Mouse (Mus musculus) spleen, postnatal 10 days (tissue): ENCODE measurements around the gene Gm36210.
A peak's percentile ranks its signal among the peaks of the same experiment; 100 is the strongest.

Experiments
- DNase-seq, 2 experiments: peaks; one replicate each; pipeline ENCODE4 v3.0.0; 2021 to 2022; ENCODE audit warnings: low spot score in 2 of 2

The Gm36210 gene

GRCm38 (mm10) chr7:4922931-4923565, 16.7 kb upstream of the Gm36210 start:
- no peak for DNase-seq

GRCm38 (mm10) chr7:4922508-4922907, 16.2 kb upstream of the Gm36210 start:
- DNase-seq = peak in 1 of 2 experiments; percentile 42

GRCm38 (mm10) chr7:4921824-4922482, 15.6 kb upstream of the Gm36210 start, which contains the start of gene Nat14:
Nat14 (plus strand) TSS chr7:4922028.
- no peak for DNase-seq

GRCm38 (mm10) chr7:4920976-4921823, 14.9 kb upstream of the Gm36210 start:
- no peak for DNase-seq

- no peak for DNase-seq
Measured at GRCm38 (mm10) chr7:4920496-4920895, 14.2 kb upstream of the Gm36210 start.

- DNase-seq = no peak
Measured at GRCm38 (mm10) chr7:4919971-4920370, 13.7 kb upstream of the Gm36210 start.

- no peak for DNase-seq
Measured at GRCm38 (mm10) chr7:4919096-4919495, 12.8 kb upstream of the Gm36210 start.

- DNase-seq = no peak
Measured at GRCm38 (mm10) chr7:4918681-4919080, 12.4 kb upstream of the Gm36210 start.

GRCm38 (mm10) chr7:4917494-4917893, 11.2 kb upstream of the Gm36210 start:
- no peak for DNase-seq

GRCm38 (mm10) chr7:4915669-4916416, 9.5 kb upstream of the Gm36210 start:
- DNase-seq = peak; percentile 46 to 47

- DNase-seq = peak; percentile 95
Measured at GRCm38 (mm10) chr7:4915007-4915665, 8.8 kb upstream of the Gm36210 start, which contains the start of gene Zfp628. Zfp628 (plus strand) TSS chr7:4915217.

- DNase-seq = no peak
Measured at GRCm38 (mm10) chr7:4912248-4912647, 5.9 kb upstream of the Gm36210 start.

- DNase-seq = peak in 1 of 2 experiments; percentile 76
Measured at GRCm38 (mm10) chr7:4911561-4911960, 5.2 kb upstream of the Gm36210 start.

GRCm38 (mm10) chr7:4902404-4902803, 3.9 kb downstream of the Gm36210 start:
- no peak for DNase-seq

- peak in 1 of 2 experiments; percentile 78 for DNase-seq
Measured at GRCm38 (mm10) chr7:4901171-4901570, 5.1 kb downstream of the Gm36210 start.

- DNase-seq = no peak
Measured at GRCm38 (mm10) chr7:4900523-4900851, 5.8 kb downstream of the Gm36210 start.

- DNase-seq = no peak
Measured at GRCm38 (mm10) chr7:4899649-4900522, 6.4 kb downstream of the Gm36210 start.

GRCm38 (mm10) chr7:4898851-4899648, 7.3 kb downstream of the Gm36210 start:
- DNase-seq = no peak

GRCm38 (mm10) chr7:4895186-4895585, 11.1 kb downstream of the Gm36210 start:
- no peak for DNase-seq
